Mouse (Mus musculus) thymus, postnatal 36 days (tissue): ENCODE data around the gene Dock3.
A peak's percentile ranks its signal among the peaks of the same experiment; 100 is the strongest.

ENCODE experiments used
- DNase-seq, 2 experiments: peaks; one replicate each; pipeline ENCODE4 v3.0.0; 2022; ENCODE audit warnings: mixed read lengths in 2 of 2

Dock3 gene

GRCm38 (mm10) chr9:106885901-106886731 is 345.6 kb downstream of the Dock3 start:
- DNase-seq: peak; percentile 65 to 77

- peak in 1 of 2 experiments; percentile 31 for DNase-seq
Observed at GRCm38 (mm10) chr9:106884996-106885900, 346.5 kb downstream of the Dock3 start.

- peak in 1 of 2 experiments; percentile 26 for DNase-seq
Observed at GRCm38 (mm10) chr9:106884306-106884705, 347.4 kb downstream of the Dock3 start.

GRCm38 (mm10) chr9:106883085-106883484 is 348.6 kb downstream of the Dock3 start:
- no peak for DNase-seq

GRCm38 (mm10) chr9:106882176-106882575 is 349.5 kb downstream of the Dock3 start:
- DNase-seq: no peak

- no peak for DNase-seq
Observed at GRCm38 (mm10) chr9:106881071-106881755, 350.5 kb downstream of the Dock3 start.

GRCm38 (mm10) chr9:106879471-106879870 is 352.2 kb downstream of the Dock3 start:
- DNase-seq: no peak

GRCm38 (mm10) chr9:106876666-106877065 is 355.0 kb downstream of the Dock3 start:
- DNase-seq: no peak

GRCm38 (mm10) chr9:106874216-106874615 is 357.5 kb downstream of the Dock3 start:
- DNase-seq: no peak

- no peak for DNase-seq
Observed at GRCm38 (mm10) chr9:106858036-106858435, 373.7 kb downstream of the Dock3 start.

GRCm38 (mm10) chr9:106856664-106857063 is 375.0 kb downstream of the Dock3 start:
- DNase-seq: no peak
